23 mouse cellular contexts compared by ENCODE assay signal in the genomic region with DNA sequence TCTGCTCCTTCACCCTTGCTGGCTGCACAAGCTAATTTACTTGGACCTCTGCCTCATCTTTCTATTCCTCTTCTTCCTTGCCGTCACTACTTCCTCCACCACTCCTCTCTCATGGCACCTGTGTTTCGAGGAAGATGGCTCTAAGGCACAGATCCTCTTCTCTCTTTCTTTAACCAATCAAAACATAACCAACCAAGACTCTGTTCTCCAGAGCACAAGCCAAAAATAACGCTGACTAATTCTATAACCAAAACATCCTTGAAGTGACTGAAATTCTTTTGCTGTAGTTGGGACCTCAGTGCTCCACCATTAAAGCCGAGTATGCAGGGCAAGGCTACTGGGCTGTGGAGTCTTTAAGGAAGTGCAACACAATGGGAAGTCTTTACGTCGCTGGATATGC. TPM values are rescaled to one million over a fixed set of nuclear protein-coding genes. Genes with fewer than 3 reads are reported as not detected.
DNase-seq lines count a peak whose midpoint lies in the region; ATAC-seq and TF ChIP-seq lines count a peak whose summit lies in the region.
"Had no signal": no experiment of that assay in that cellular context is flagged by ENCODE, and none has a peak within 500 bp of the region (broad histone marks: within the 10 kb centered on the region; RNA-seq: fewer than 3 reads in every experiment).

No protein-coding gene starts in this region.

- no peak for TF ChIP-seq CTCF in CH12.LX (conservative IDR thresholded peaks at IDR 0.05 in 1 of 2, IDR thresholded peaks at IDR 0.05 in 1 of 2; ENCODE audit: low read depth in 2 of 2, low read length in 2 of 2)
- TF ChIP-seq CTCF in intestine, postnatal 0 days (IDR thresholded peaks at IDR 0.05; ENCODE audit: low read depth), result no peak

- H3K4me3 ChIP-seq in CH12.LX (replicated peaks in 1 of 3; ENCODE audit: low read depth in 2 of 3, low read length in 2 of 3, poor library complexity in 1 of 3), result no peak overlapping the region
- no peak overlapping the region for H3K4me3 ChIP-seq in intestine, postnatal 0 days (ENCODE audit: low read depth, low read length)

- ATAC-seq in common myeloid progenitor, adult 5-6 weeks (replicated peaks; ENCODE audit: low read depth, poor library complexity, severe bottlenecking), result 0 out of 2 replicates have a peak, but pooled peaks have one; percentile 29
- no peak for ATAC-seq in intestine, postnatal 0 days
- ATAC-seq: activated CD4-positive, CD25-positive, alpha-beta regulatory T cell, adult 4 months; CD4-positive, CD25-positive, alpha-beta regulatory T cell, adult 4 months; Patski had no signal

- no peaks in the 10 kb centered on the region for H3K9me3 ChIP-seq in CH12.LX (replicated peaks; ENCODE audit: low read length)
- no peaks in the 10 kb centered on the region for H3K9me3 ChIP-seq in intestine, postnatal 0 days (ENCODE audit: control insufficient read depth)
- H3K9me3 ChIP-seq: G1E had no signal

- H3K9ac ChIP-seq in CH12.LX (ENCODE audit: insufficient read depth, low read depth), result no peak overlapping the region
- H3K9ac ChIP-seq in intestine, postnatal 0 days (ENCODE audit: low read depth, low read length), result no peak overlapping the region

- no peaks in the 10 kb centered on the region for H3K36me3 ChIP-seq in CH12.LX (replicated peaks in 1 of 2; ENCODE audit: control insufficient read depth in 1 of 2, insufficient read depth in 1 of 2, low read length in 1 of 2)
- H3K36me3 ChIP-seq in intestine, postnatal 0 days (ENCODE audit: control insufficient read depth, insufficient read depth), result no peaks in the 10 kb centered on the region
- H3K36me3 ChIP-seq: G1E had no signal

- peak; percentile 84 for TF ChIP-seq EP300 in CH12.LX (IDR thresholded peaks at IDR 0.05; ENCODE audit: low read length)

- no peak for TF ChIP-seq RAD21 in CH12.LX (IDR thresholded peaks at IDR 0.05; ENCODE audit: low read depth, low read length)

- DNase-seq in A20 (ENCODE audit: low read depth, low spot score) (peak; percentile 25), CH12.LX (ENCODE audit: extremely low read depth) (peak; percentile 65)
- no peak for DNase-seq in thymus, postnatal 10 days (ENCODE audit: low spot score in 2 of 2)
- no peak for DNase-seq in adrenal gland, postnatal 36 days
- DNase-seq: adrenal gland, adult 2 months; adrenal gland, adult 8-10 months; adrenal gland, postnatal 10 days; adrenal gland, postnatal 14 days; adrenal gland, postnatal 25 days; B cell, adult 2 months; cerebellum, adult 11 months; cerebellum, adult 11-12 months; cerebellum, adult 18-20 months; cerebellum, adult 2 months; cerebellum, adult 8-10 months; cerebellum, adult 9-10 months had no signal

- dilution Hi-C loops in CH12.LX (cut with MboI; ENCODE audit: extremely low pct_ligation_motif_present, extremely low pct_unique_long_range_greater_than_20kb, low sequenced_read_pairs), result no loop called here

- no peak for TF ChIP-seq POLR2A in CH12.LX (IDR thresholded peaks at IDR 0.05; ENCODE audit: low read depth, low read length)

- no peaks in the 10 kb centered on the region for H3K79me2 ChIP-seq in CH12.LX (replicated peaks; ENCODE audit: control insufficient read depth, extremely low read depth, insufficient read depth, poor library complexity, severe bottlenecking)

- in situ Hi-C loops in CH12.LX (cut with MboI; ENCODE audit: low pct_ligation_motif_present, low pct_unique_long_range_greater_than_20kb, low sequenced_read_pairs), result loop anchor here (10.0 kb wide), 1 partner anchor 248 kb away; a partner anchor contains a TSS

- peak overlapping the region; percentile 21; the same call in 1 of the 2 replicates for H3K4me2 ChIP-seq in CH12.LX (ENCODE audit: insufficient read depth, low read depth, poor library complexity, severe bottlenecking)
- H3K4me2 ChIP-seq in intestine, postnatal 0 days (replicated peaks; ENCODE audit: low read depth), result no peak overlapping the region

- peaks cover 5 to 34% of the 10 kb centered on the region in 2 experiments for H3K4me1 ChIP-seq in CH12.LX (ENCODE audit: control insufficient read depth in 1 of 2, insufficient read depth in 2 of 2)
- no peaks in the 10 kb centered on the region for H3K4me1 ChIP-seq in intestine, postnatal 0 days (replicated peaks; ENCODE audit: control insufficient read depth, insufficient read depth, low read length)

- WGBS in intestine, postnatal 0 days, result 71% methylated on average over 6 of the region's 6 CpGs

- no peak overlapping the region for H3K27ac ChIP-seq in CH12.LX (ENCODE audit: insufficient read depth, low read depth)
- H3K27ac ChIP-seq in intestine, postnatal 0 days (ENCODE audit: low read depth, low read length), result no peak overlapping the region

- H3K27me3 ChIP-seq in CH12.LX (replicated peaks), result no peaks in the 10 kb centered on the region
- no peaks in the 10 kb centered on the region for H3K27me3 ChIP-seq in intestine, postnatal 0 days (replicated peaks; ENCODE audit: control insufficient read depth, insufficient read depth, low read length)

TF ChIP-seq in CH12.LX, 34 proteins besides CTCF, POLR2A, EP300 and RAD21:
- TF ChIP-seq ZNF384 (IDR thresholded peaks at IDR 0.05; ENCODE audit: low read depth, low read length) (no peak), E2F4 (IDR thresholded peaks at IDR 0.05; ENCODE audit: insufficient replicate concordance, low read depth, low read length) (no peak), PAX5 (IDR thresholded peaks at IDR 0.05; ENCODE audit: low read length) (no peak), JUND (conservative IDR thresholded peaks at IDR 0.05; ENCODE audit: low read depth, low read length) (peak; percentile 66; the same call in 1 of the 2 replicates), CHD1 (IDR thresholded peaks at IDR 0.05; ENCODE audit: low read depth, low read length) (no peak), UBTF (IDR thresholded peaks at IDR 0.05; ENCODE audit: low read depth, low read length) (no peak), HCFC1 (IDR thresholded peaks at IDR 0.05; ENCODE audit: low read depth, low read length) (no peak; the same call in 1 of the 2 replicates), TCF12 (IDR thresholded peaks at IDR 0.05; ENCODE audit: low read depth, low read length) (0 out of 2 replicates have a peak, but pooled peaks have one; percentile 17), NRF1 (IDR thresholded peaks at IDR 0.05; ENCODE audit: low read depth, low read length) (no peak), KAT2A (IDR thresholded peaks at IDR 0.05; ENCODE audit: insufficient replicate concordance, low read length) (0 out of 2 replicates have a peak, but pooled peaks have one; percentile 26), ELF1 (IDR thresholded peaks at IDR 0.05; ENCODE audit: low read depth, low read length) (no peak), BHLHE40 (IDR thresholded peaks at IDR 0.05; ENCODE audit: low read depth, low read length) (peak; percentile 51), SMC3 (IDR thresholded peaks at IDR 0.05; ENCODE audit: low read depth, low read length) (no peak), MAFK (IDR thresholded peaks at IDR 0.05; ENCODE audit: insufficient replicate concordance, low read length) (peak; percentile 41; the same call in 1 of the 2 replicates), JUN (IDR thresholded peaks at IDR 0.05; ENCODE audit: insufficient read depth, low read depth, low read length) (peak; percentile 63), MEF2A (IDR thresholded peaks at IDR 0.05; ENCODE audit: borderline replicate concordance, low read depth, low read length) (peak; percentile 90), MYC (IDR thresholded peaks at IDR 0.05; ENCODE audit: low read depth, low read length) (no peak), SIN3A (IDR thresholded peaks at IDR 0.05; ENCODE audit: low read length) (no peak), IRF4 (IDR thresholded peaks at IDR 0.05; ENCODE audit: low read depth, low read length) (peak; percentile 70), ZMIZ1 (IDR thresholded peaks at IDR 0.05; ENCODE audit: low read depth, low read length) (no peak), ZKSCAN1 (IDR thresholded peaks at IDR 0.05; ENCODE audit: borderline replicate concordance, low read depth, low read length) (no peak), NELFE (IDR thresholded peaks at IDR 0.05; ENCODE audit: low read depth, low read length) (no peak), ETS1 (conservative IDR thresholded peaks at IDR 0.05; ENCODE audit: low read depth, low read length) (peak; percentile 55), MXI1 (IDR thresholded peaks at IDR 0.05; ENCODE audit: low read depth, low read length) (no peak), TBP (conservative IDR thresholded peaks at IDR 0.05; ENCODE audit: low read depth, low read length) (no peak), GABPA (IDR thresholded peaks at IDR 0.05; ENCODE audit: insufficient replicate concordance, low read depth, low read length) (no peak), MAX (IDR thresholded peaks at IDR 0.05; ENCODE audit: low read length) (0 out of 2 replicates have a peak, but pooled peaks have one; percentile 44), RCOR1 (conservative IDR thresholded peaks at IDR 0.05; ENCODE audit: low read depth, low read length) (no peak), USF2 (conservative IDR thresholded peaks at IDR 0.05; ENCODE audit: low read depth, low read length) (no peak), CHD2 (IDR thresholded peaks at IDR 0.05; ENCODE audit: low read length) (0 out of 2 replicates have a peak, but pooled peaks have one; percentile 62), POLR2AphosphoS2 (IDR thresholded peaks at IDR 0.05; ENCODE audit: low read depth, low read length) (no peak), USF1 (IDR thresholded peaks at IDR 0.05; ENCODE audit: low read depth, low read length) (no peak), ZC3H11A (IDR thresholded peaks at IDR 0.05; ENCODE audit: low read depth, low read length) (no peak), MAZ (IDR thresholded peaks at IDR 0.05; ENCODE audit: low read depth, low read length) (no peak)

RNA-seq across cellular contexts. Expression of a gene that starts 11.5 kb away (rescaled TPM):
- total RNA-seq in CH12.LX (2012; rRNA removed), result 0.08 and 0.25 TPM in 2 replicates
- 0.70 and 0.72 TPM in 2 replicates for total RNA-seq in CH12.LX (2014; rRNA removed)
- polyA plus RNA-seq in CH12.LX (2012; ENCODE audit: insufficient read length, low read depth), result 0.21 and 0.27 TPM in 2 replicates
- not detected in 2 replicates for total RNA-seq in common myeloid progenitor, adult 5-6 weeks (2017)
- 1.1 and 1.3 TPM in 2 replicates for polyA plus RNA-seq in intestine, postnatal 0 days (2015; fragmentation: Nextera tagmentation; extraction: Ambion mirVana)
- under 1 TPM; 0.23 to 0.56 TPM for total RNA-seq in adrenal gland, postnatal 36 days (2021)
- polyA plus RNA-seq: C2C12, G1E, Patski had no signal

Comparison
In these comparisons a context has a peak if more than half of its experiments do, and no peak if none do; other contexts are left out.
1. DNase-seq: peak in A20 (single experiment) and CH12.LX (single experiment); none in thymus, postnatal 10 days (0 of 2) and adrenal gland, postnatal 36 days (0 of 2).